Mouse (Mus musculus): ENCODE measurements around the gene Zfp14. TPM values are rescaled to one million over a fixed set of nuclear protein-coding genes. Genes with fewer than 3 reads are reported as not detected.

The Zfp14 gene
- polyA plus RNA-seq, 1 experiment from 2014 or later: 6.2 TPM

DNA sequence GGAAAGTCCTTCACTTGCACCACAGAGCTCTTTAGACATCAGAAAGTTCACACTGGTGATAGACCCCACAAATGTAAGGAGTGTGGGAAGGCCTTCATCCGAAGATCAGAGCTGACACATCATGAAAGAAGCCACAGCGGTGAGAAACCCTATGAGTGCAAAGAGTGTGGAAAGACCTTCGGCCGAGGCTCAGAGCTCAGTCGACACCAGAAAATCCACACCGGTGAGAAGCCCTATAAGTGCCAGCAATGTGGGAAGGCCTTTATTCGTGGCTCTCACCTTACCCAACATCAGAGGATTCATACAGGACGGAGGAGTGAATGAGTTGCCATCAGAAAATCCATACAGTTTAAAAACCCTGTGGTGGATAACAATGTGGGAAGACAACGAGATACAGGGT, 27.9 kb downstream of the Zfp14 start:
- WGBS: 96% methylated on average over 9 of the region's 9 CpGs
- H3K4me2 ChIP-seq: no peak overlapping the region
- H3K9ac ChIP-seq (ENCODE audit: low read length): no peak overlapping the region
- H3K27me3 ChIP-seq (ENCODE audit: control insufficient read depth, insufficient read depth, low read length): no peaks in the 10 kb centered on the region
- no peaks in the 10 kb centered on the region for H3K4me1 ChIP-seq (ENCODE audit: control insufficient read depth, insufficient read depth, low read length)
- H3K27ac ChIP-seq (ENCODE audit: low read depth, low read length): no peak overlapping the region
- no peak for DNase-seq (ENCODE audit: low spot score, missing footprints)
- H3K36me3 ChIP-seq (ENCODE audit: control insufficient read depth, insufficient read depth, low read length): peaks cover 28% of the 10 kb centered on the region
- H3K4me3 ChIP-seq (ENCODE audit: low read depth, low read length): no peak overlapping the region
- H3K9me3 ChIP-seq (ENCODE audit: control insufficient read depth, low read length): no peaks in the 10 kb centered on the region
- ATAC-seq (ENCODE audit: low FRiP score): no peak

DNA sequence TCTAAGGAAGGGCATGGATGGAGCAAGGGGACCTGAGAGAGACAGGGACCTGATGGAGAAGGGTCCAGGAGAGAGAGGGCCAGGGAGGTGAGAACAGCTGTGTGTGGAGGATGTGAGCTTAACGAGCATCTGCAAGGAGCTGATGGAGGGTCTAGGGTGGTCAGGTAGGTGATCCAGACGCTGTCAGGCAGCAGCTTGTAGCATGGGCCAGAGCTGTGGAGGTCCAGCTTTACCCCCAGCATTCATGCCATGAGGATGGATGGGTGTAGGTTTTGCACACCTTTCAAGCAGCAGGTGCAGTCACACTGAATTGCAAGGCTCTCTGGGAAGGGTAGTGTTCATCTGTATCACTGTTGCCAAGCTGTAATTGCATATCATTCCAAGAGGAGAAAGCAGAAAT, 31.6 kb downstream of the Zfp14 start:
- ATAC-seq (ENCODE audit: low FRiP score): no peak
- no peak overlapping the region for H3K9ac ChIP-seq (ENCODE audit: low read length)
- H3K27ac ChIP-seq (ENCODE audit: low read depth, low read length): no peak overlapping the region
- H3K9me3 ChIP-seq (ENCODE audit: control insufficient read depth, low read length): no peaks in the 10 kb centered on the region
- H3K4me2 ChIP-seq: no peak overlapping the region
- no peaks in the 10 kb centered on the region for H3K27me3 ChIP-seq (ENCODE audit: control insufficient read depth, insufficient read depth, low read length)
- H3K4me1 ChIP-seq (ENCODE audit: control insufficient read depth, insufficient read depth, low read length): no peaks in the 10 kb centered on the region
- H3K4me3 ChIP-seq (ENCODE audit: low read depth, low read length): no peak overlapping the region
- DNase-seq (ENCODE audit: low spot score, missing footprints): no peak
- H3K36me3 ChIP-seq (ENCODE audit: control insufficient read depth, insufficient read depth, low read length): peaks cover 41% of the 10 kb centered on the region
- WGBS: 88% methylated on average over 2 of the region's 2 CpGs

GRCm38 (mm10) chr7:30017226-30017625, 34.0 kb downstream of the Zfp14 start:
- H3K4me3 ChIP-seq (ENCODE audit: low read depth, low read length): no peak overlapping the region
- peaks cover 30% of the 10 kb centered on the region for H3K36me3 ChIP-seq (ENCODE audit: control insufficient read depth, insufficient read depth, low read length)
- H3K4me2 ChIP-seq: no peak overlapping the region
- H3K9ac ChIP-seq (ENCODE audit: low read length): no peak overlapping the region
- H3K27me3 ChIP-seq (ENCODE audit: control insufficient read depth, insufficient read depth, low read length): no peaks in the 10 kb centered on the region
- no peak overlapping the region for H3K27ac ChIP-seq (ENCODE audit: low read depth, low read length)
- H3K4me1 ChIP-seq (ENCODE audit: control insufficient read depth, insufficient read depth, low read length): no peaks in the 10 kb centered on the region
- 97% methylated on average over 6 of the region's 6 CpGs for WGBS
- no peaks in the 10 kb centered on the region for H3K9me3 ChIP-seq (ENCODE audit: control insufficient read depth, low read length)
- no peak for DNase-seq (ENCODE audit: low spot score, missing footprints)
- ATAC-seq (ENCODE audit: low FRiP score): no peak

- ATAC-seq (ENCODE audit: low FRiP score) (no peak; the same call in 1 of the 2 replicates), DNase-seq (ENCODE audit: low spot score, missing footprints) (peak; percentile 91)
- H3K36me3 ChIP-seq (ENCODE audit: control insufficient read depth, insufficient read depth, low read length): peaks cover 19% of the 10 kb centered on the region
Measured at GRCm38 (mm10) chr7:30012956-30013363, 38.2 kb downstream of the Zfp14 start.

DNA sequence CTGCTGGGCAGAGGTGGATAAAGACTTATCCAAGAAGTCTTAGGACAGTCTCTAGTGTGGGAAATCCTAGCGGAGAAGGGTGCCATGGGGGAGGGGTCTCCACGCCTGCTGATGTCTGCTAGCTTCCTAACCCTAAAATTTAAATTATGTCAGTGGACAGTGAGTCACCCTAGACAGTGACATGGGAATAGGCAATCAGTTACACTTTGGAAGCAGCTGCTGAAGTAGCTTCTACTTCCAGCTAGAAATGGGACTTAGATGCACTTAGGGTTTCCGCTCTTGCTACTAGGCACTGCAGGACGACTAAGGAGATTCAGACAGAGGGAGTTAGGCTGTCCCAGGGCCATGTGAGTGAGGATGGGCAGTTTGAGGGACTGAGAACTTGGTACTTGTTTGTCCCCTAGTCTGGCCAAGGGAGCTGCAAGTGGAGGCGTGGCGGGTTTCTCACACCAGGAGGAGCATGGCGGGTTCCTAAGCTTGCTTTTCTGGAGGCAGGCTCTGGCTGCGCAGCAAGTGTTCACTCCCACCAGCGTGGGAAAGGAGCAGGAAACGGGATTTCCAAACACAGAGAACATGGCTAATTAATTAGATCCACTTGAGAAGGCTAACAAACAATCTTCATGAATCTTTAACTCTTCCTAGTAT, 40.5 kb downstream of the Zfp14 start:
- H3K27me3 ChIP-seq (ENCODE audit: control insufficient read depth, insufficient read depth, low read length): no peaks in the 10 kb centered on the region
- WGBS: 84% methylated on average over 10 of the region's 10 CpGs
- H3K4me2 ChIP-seq: no peak overlapping the region
- DNase-seq (ENCODE audit: low spot score, missing footprints) (no peak), ATAC-seq (ENCODE audit: low FRiP score) (no peak)
- no peaks in the 10 kb centered on the region for H3K4me1 ChIP-seq (ENCODE audit: control insufficient read depth, insufficient read depth, low read length)
- H3K4me3 ChIP-seq (ENCODE audit: low read depth, low read length): no peak overlapping the region
- H3K27ac ChIP-seq (ENCODE audit: low read depth, low read length): no peak overlapping the region
- no peak overlapping the region for H3K9ac ChIP-seq (ENCODE audit: low read length)
- peaks cover 9% of the 10 kb centered on the region for H3K36me3 ChIP-seq (ENCODE audit: control insufficient read depth, insufficient read depth, low read length)
- H3K9me3 ChIP-seq (ENCODE audit: control insufficient read depth, low read length): no peaks in the 10 kb centered on the region

More at GRCm38 (mm10) chr7:30012956-30013363, 38.2 kb downstream of the Zfp14 start:
- H3K9ac ChIP-seq (ENCODE audit: low read length): no peak overlapping the region
- H3K27ac ChIP-seq (ENCODE audit: low read depth, low read length): no peak overlapping the region
- H3K4me1 ChIP-seq (ENCODE audit: control insufficient read depth, insufficient read depth, low read length): no peaks in the 10 kb centered on the region
- 87% methylated on average over 4 of the region's 4 CpGs for WGBS
- no peak overlapping the region for H3K4me2 ChIP-seq
- H3K27me3 ChIP-seq (ENCODE audit: control insufficient read depth, insufficient read depth, low read length): no peaks in the 10 kb centered on the region
- H3K9me3 ChIP-seq (ENCODE audit: control insufficient read depth, low read length): no peaks in the 10 kb centered on the region
- H3K4me3 ChIP-seq (ENCODE audit: low read depth, low read length): no peak overlapping the region

DNA sequence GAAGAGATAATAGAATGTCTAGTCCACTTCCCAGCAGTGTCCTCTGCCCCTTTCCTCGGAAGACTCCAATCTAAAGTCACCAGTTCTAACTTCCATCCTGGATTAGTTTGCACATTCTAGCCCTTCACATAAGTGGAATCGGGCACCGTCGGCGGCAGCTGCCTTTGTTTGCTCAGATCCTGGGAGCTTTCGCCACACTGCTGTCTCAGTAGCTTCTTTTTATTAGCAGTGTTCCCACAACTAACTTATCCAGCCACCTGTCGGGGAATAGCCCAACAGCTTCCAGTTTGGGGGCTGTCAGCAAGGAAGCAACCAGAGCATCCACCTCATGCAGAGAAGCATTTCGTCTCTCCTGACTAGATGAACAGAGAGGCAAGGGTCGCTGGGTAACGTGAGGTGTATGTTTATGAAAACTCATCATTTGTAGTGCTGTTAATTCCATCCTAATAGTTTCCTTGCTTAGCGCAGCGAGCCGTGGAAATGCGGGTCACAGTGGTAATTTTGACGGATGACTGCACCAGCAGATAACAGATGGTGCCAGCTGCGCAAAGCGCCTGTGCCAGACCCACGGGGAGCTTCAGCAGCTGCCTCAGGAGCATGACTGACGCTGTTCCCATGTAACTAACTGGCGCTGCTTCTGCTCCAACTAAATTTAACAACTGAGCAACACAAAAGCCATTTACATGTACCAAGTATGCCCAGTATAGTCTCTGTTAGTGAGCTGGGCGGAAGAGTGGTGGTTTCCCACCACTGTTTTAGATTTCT, 41.7 kb downstream of the Zfp14 start:
- no peak overlapping the region for H3K4me3 ChIP-seq (ENCODE audit: low read depth, low read length)
- no peaks in the 10 kb centered on the region for H3K27me3 ChIP-seq (ENCODE audit: control insufficient read depth, insufficient read depth, low read length)
- no peak overlapping the region for H3K9ac ChIP-seq (ENCODE audit: low read length)
- no peaks in the 10 kb centered on the region for H3K9me3 ChIP-seq (ENCODE audit: control insufficient read depth, low read length)
- no peak overlapping the region for H3K27ac ChIP-seq (ENCODE audit: low read depth, low read length)
- 0 out of 2 replicates have a peak, but pooled peaks cover 3% of the 10 kb centered on the region for H3K36me3 ChIP-seq (ENCODE audit: control insufficient read depth, insufficient read depth, low read length)
- DNase-seq (ENCODE audit: low spot score, missing footprints) (no peak), ATAC-seq (ENCODE audit: low FRiP score) (no peak)
- H3K4me2 ChIP-seq: no peak overlapping the region
- 80% methylated on average over 21 of the region's 21 CpGs for WGBS
- no peaks in the 10 kb centered on the region for H3K4me1 ChIP-seq (ENCODE audit: control insufficient read depth, insufficient read depth, low read length)

GRCm38 (mm10) chr7:30008020-30008690, 43.0 kb downstream of the Zfp14 start:
- no peak overlapping the region for H3K9ac ChIP-seq (ENCODE audit: low read length)
- H3K4me1 ChIP-seq (ENCODE audit: control insufficient read depth, insufficient read depth, low read length): no peaks in the 10 kb centered on the region
- no peak for DNase-seq (ENCODE audit: low spot score, missing footprints)
- WGBS: 89% methylated on average over 6 of the region's 6 CpGs
- no peaks in the 10 kb centered on the region for H3K9me3 ChIP-seq (ENCODE audit: control insufficient read depth, low read length)
- ATAC-seq (ENCODE audit: low FRiP score): no peak
- H3K27me3 ChIP-seq (ENCODE audit: control insufficient read depth, insufficient read depth, low read length): no peaks in the 10 kb centered on the region
- H3K4me3 ChIP-seq (ENCODE audit: low read depth, low read length): no peak overlapping the region
- no peaks in the 10 kb centered on the region for H3K36me3 ChIP-seq (ENCODE audit: control insufficient read depth, insufficient read depth, low read length)
- H3K4me2 ChIP-seq: no peak overlapping the region
- H3K27ac ChIP-seq (ENCODE audit: low read depth, low read length): no peak overlapping the region

DNA sequence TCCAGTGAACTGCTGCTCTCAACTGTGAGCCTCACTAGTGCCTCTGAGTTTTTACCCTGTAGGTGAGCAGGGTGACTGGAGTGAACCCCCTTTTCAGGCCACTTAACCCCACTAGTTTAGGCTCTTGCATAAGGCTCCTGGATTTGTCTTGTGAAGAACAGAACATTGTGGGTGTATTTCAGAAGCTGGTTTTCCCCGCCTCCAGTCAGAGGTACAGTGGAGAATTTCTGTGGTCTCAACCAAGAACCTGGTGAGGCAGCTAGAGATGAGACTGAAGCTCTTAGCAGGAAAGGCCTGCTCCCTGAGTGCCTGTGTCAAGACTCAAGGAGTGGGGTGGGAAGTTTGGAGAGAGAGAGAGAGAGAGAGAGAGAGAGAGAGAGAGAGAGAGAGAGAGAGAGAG, 43.6 kb downstream of the Zfp14 start:
- Histone ChIP-seq H3K27me3 (ENCODE audit: control insufficient read depth, insufficient read depth, low read length) (no peaks in the 10 kb centered on the region), H3K9ac (ENCODE audit: low read length) (no peak overlapping the region), H3K4me3 (ENCODE audit: low read depth, low read length) (no peak overlapping the region), H3K27ac (ENCODE audit: low read depth, low read length) (no peak overlapping the region), H3K9me3 (ENCODE audit: control insufficient read depth, low read length) (no peaks in the 10 kb centered on the region), H3K4me2 (no peak overlapping the region), H3K36me3 (ENCODE audit: control insufficient read depth, insufficient read depth, low read length) (no peaks in the 10 kb centered on the region), H3K4me1 (ENCODE audit: control insufficient read depth, insufficient read depth, low read length) (no peaks in the 10 kb centered on the region)
- no peak for ATAC-seq (ENCODE audit: low FRiP score)
- DNase-seq (ENCODE audit: low spot score, missing footprints): no peak
- WGBS: 92% methylated on average over 1 of the region's 1 CpGs

DNA sequence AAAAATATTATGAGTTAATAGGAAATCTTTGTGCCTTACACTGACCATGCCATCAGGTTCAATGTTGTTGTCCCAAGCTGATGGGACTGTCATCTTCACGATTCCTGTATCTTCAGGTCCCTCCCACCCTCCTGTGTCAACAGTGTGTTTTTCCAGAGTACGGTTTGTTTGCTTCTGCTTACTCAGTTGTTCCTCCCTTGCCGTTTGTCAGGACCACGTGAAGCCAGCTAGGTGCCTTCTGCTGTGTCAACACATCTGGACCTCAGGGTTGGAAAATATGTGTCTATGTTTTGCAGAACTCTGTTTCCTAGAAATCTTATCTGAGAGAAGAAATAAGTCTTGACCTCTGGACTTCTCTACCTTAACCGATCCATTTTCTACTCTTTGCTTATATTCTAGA, 50.6 kb downstream of the Zfp14 start:
- no peak for DNase-seq (ENCODE audit: low spot score, missing footprints)
- WGBS: 87% methylated on average over 5 of the region's 5 CpGs
- Histone ChIP-seq H3K9ac (ENCODE audit: low read length) (no peak overlapping the region), H3K4me2 (no peak overlapping the region), H3K36me3 (ENCODE audit: control insufficient read depth, insufficient read depth, low read length) (peaks cover 19% of the 10 kb centered on the region), H3K4me3 (ENCODE audit: low read depth, low read length) (no peak overlapping the region), H3K27me3 (ENCODE audit: control insufficient read depth, insufficient read depth, low read length) (no peaks in the 10 kb centered on the region), H3K4me1 (ENCODE audit: control insufficient read depth, insufficient read depth, low read length) (no peaks in the 10 kb centered on the region), H3K9me3 (ENCODE audit: control insufficient read depth, low read length) (no peaks in the 10 kb centered on the region), H3K27ac (ENCODE audit: low read depth, low read length) (no peak overlapping the region)
- ATAC-seq (ENCODE audit: low FRiP score): no peak

Data from midbrain, embryonic 11.5 days (tissue).